Mouse (Mus musculus) CD4-positive helper T cell, adult 2 months (primary cell): ENCODE measurements around the gene Gzmn.
"Not testable (repeated sequence)": the region's sequence is repeated elsewhere in the genome, so short reads cannot be mapped to it uniquely, and the experiment has no call there.

Experiments used
- DNase-seq: peaks from one replicate; pipeline ENCODE4 v3.0.0-alpha.2; 2012; ENCODE audit warnings: low read depth, missing footprints, low spot score

Gene Gzmn

DNA sequence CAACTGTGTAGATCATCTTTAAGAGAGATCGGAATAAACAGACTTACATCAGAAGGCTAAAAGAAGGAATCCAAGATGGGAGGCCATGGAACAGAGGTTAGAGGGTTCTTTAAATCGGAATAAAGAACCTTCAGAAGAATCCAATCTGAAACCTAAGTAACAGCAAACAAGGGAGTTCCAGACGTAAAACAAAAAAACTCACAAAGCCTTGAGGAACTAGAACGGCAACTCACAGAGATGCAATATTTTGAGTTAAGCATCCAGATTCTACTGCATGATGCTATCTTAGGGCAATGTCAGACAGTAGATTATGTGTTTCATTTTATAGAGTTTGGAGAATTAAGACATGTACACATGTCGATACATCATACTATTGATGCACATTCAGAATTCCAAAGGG lies at the start of gene Gzmn:
Gene Gzmn, minus strand, starts transcription at position 101 of the 400 bp plus-strand sequence.
- no peak for DNase-seq

DNA sequence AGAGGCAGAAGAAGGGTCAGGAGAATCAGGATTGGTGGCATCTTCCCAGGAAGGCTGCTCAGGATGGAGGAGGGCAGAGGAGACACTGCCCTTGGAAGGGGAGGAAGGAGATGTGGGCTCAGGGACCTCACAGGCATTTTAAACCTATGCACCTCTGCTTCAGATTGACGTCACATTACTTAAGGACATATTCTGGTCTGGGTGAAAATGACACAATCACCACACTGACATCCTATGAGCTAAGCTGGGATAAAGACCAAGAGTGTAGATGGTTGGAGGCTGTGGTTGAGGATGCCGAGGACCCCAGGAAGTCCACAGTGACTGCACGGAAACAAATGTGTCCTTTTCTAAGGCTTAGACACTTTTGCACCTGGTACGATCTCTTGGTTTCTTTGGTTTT lies 36.9 kb upstream of the Gzmn start, which contains the start of gene Gzmf:
Gene Gzmf, minus strand, starts transcription at position 101 of the 400 bp plus-strand sequence.
- DNase-seq = no peak

DNA sequence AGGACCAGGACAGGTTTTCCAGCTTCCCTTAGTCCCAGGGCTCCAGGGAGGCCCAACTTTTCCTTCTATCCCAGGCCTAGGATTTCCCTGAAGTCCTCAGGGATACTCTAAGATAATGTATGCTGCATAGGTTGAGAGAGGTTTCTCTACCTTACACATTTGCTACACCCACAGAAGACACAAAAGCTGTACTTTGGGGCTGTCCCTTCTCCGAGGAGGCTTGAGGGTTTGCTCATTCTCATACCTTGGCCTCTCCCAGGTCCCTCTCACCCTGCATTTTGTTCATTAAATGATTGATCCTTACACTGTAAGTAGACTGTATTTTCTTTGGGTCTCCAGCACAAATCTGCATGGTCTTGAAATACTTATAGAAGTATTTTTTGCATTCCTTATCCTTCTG lies 31.2 kb upstream of the Gzmn start:
- DNase-seq = peak; percentile 22

DNA sequence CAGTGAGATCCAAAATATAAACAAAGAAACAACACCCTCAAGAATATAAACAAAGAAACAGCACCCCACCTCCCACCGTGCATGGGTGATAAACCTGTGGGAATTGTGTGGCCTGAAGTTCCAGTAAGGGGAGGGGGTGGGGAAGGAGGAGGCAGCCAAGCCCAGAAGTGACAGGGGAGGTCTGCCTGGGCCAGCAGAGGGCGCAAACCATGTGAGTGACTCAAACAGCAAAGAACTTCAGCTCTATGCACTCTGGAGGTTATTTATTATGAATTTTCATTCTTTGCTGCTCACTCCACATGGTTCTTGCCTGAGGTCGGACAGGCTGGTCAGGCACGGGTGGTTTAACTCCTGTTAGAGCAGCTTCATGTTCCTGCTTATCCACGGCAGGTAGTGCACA lies 30.6 kb upstream of the Gzmn start:
- DNase-seq = peak; percentile 75

DNA sequence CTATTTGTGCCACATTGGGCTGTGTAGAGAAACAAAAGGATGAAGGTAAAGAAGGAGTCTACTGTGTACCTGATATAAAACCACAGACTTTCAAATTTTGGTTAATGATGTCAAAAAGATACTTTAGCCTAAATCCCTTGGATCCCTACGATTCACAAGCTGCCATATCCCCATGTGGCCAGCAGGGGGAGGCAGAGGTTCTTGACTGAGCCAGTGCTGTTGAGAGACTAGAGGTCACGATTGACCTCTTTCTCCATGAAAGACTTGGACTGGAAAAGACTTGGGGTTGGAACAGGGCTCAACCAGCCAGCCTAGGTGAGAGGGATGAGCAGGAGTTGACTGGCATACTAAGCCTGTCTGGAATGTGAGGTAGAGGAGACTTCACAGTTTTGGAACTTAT lies 29.6 kb upstream of the Gzmn start:
- peak; percentile 72 for DNase-seq

DNA sequence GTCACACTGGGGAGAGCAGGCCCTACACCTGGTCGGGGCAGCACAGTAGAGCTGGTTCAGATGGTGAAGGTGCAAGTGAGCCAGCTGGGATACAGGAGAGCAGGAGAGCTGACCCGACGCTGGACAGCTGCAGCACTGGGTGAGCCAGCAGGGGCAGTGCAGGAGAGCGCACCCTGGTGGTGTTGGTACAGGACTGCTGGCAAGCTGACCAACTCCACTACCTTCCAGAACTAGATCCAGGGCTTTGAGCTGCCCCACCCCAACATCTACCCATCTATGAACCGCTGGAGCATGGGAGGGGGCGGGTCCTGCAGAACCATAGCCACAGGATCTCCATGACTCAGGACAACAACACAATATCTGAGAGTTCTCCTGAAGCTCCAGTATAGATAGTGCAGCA lies 12.5 kb upstream of the Gzmn start:
- no peak for DNase-seq

- DNase-seq = no peak
Measured at GRCm38 (mm10) chr14:56186521-56186920, 12.1 kb upstream of the Gzmn start.

GRCm38 (mm10) chr14:56177651-56178050 lies 3.3 kb upstream of the Gzmn start:
- DNase-seq = peak; percentile 24

DNA sequence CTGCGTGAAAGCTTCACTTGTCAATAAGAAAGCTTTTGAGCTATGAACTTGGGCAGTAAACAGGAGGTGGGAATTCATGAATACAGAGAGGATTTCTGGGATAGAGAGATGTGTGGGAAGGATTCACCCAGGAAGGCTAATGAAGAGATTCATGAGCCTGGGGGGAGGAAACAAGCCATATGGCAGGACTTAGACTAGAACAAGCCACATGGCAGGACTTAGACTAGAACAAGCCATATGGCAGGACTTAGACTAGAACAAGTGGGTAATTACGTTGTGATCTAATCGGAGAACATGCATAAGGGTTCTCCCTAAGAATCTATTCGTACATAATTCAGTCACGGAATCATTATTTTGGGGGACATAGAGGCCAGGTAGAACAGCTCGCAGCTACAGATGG lies 1.0 kb downstream of the Gzmn start:
- no peak for DNase-seq

- DNase-seq = no peak
Measured at GRCm38 (mm10) chr14:56172744-56173143, 1.7 kb downstream of the Gzmn start.

GRCm38 (mm10) chr14:56168009-56168408 lies 6.4 kb downstream of the Gzmn start:
- no peak for DNase-seq

GRCm38 (mm10) chr14:56162109-56162508 lies 12.3 kb downstream of the Gzmn start:
- DNase-seq = no peak

DNA sequence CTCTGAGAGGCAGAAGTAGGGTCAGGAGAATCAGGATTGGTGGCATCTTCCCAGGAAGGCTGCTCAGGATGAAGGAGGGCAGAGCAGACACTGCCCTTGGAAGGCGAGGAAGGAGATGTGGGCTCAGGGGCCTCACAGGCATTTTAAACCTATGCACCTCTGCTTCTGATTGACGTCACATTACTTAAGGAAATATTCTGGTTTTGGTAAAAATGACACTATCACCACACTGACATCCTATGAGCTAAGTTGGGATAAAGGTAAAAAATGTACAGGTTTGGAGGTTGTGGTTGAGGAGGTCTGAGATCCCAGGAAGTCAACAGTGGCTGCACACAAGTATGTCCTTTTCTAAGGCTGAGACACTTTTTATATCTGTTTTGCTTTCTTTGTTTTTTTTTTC lies 14.9 kb downstream of the Gzmn start, which contains the start of gene Gzmg:
Gene Gzmg, minus strand, starts transcription at position 101 of the 400 bp plus-strand sequence.
- DNase-seq = not testable (repeated sequence)

DNA sequence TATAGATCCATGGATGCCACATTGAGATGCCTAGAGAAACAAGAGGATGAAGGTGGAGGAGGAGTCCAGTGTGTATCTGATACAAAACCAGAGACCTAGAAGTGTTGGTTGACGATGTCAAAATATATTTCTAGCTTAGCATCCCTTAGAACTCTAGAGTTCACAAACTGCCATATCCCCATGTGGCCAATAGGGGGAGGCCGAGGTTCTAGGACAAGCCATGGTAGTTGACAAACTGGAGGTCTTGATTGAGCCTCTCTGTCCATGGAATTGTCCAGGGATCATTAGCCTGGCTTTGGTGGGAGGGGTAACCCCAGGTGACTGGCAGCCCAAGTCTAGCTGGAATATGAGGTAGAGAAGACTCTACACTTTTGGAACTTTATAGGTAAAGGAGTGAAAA lies 19.1 kb downstream of the Gzmn start:
- no peak for DNase-seq

DNA sequence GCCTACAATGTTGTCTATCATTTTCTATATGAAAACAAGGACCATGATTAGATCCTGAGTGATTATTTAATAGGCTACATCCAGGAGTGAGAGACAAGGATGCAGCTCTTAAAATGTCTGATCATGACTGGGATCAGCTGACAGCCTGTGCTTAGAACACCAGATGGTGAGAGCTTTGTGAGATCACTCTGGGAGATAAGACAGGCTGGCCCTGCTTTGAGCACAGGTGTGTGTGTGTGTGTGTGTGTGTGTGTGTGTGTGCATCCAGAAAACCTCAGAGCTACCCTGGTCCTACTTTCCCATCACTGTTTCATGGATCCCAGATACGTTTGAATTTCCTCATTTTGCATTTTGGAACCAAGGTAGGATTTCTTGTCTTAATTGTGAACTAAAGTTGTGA lies 40.7 kb downstream of the Gzmn start:
- not testable (repeated sequence) for DNase-seq

DNA sequence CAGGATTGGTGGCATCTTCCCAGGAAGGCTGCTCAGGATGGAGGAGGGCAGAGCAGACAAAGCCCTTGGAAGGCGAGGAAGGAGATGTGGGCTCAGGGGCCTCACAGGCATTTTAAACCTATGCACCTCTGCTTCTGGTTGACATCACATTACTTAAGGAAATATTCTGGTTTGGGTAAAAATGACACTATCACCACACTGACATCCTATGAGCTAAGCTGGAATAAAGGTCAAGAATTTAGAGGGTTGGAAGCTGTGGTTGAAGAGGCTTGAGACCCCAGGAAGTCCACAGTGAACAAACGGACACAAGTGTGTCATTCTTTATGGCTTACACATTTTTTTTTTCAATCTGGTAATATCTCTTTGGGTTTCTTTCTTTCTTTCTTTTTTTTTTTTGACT lies 41.9 kb downstream of the Gzmn start, which contains the start of gene Gzmd:
Gene Gzmd, minus strand, starts transcription at position 101 of the 400 bp plus-strand sequence.
- not testable (repeated sequence) for DNase-seq

- DNase-seq = no peak
Measured at GRCm38 (mm10) chr14:56128341-56128740, 46.1 kb downstream of the Gzmn start.

GRCm38 (mm10) chr14:56123516-56123915 lies 50.9 kb downstream of the Gzmn start:
- DNase-seq = no peak

DNA sequence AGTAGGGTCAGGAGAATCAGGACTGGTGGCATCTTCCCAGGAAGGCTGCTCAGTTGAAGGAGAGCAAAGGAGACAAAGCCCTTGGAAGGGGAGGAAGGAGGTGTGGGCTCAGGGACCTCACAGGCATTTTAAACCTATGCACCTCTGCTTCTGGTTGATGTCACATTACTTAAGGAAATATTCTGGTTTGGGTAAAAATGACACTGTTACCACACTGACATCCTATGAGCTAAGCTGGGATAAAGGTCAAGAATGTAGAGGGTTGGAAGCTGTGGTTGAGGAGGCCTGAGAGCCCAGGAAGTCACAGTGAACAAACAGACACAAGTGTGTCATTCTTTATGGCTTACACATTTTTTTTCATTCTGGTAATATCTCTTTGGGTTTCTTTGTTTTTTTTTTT lies 53.9 kb downstream of the Gzmn start, which contains the start of gene Gzme:
Gene Gzme, minus strand, starts transcription at position 101 of the 400 bp plus-strand sequence.
- DNase-seq = no peak
